Mouse (Mus musculus) adrenal gland, adult 2 months (tissue): ENCODE results near the gene Pdzd2. TPM values are rescaled to one million over a fixed set of nuclear protein-coding genes. Genes with fewer than 3 reads are reported as not detected.

Source experiments
- DNase-seq: peaks from one replicate; pipeline ENCODE4 v3.0.0; 2021
- polyA plus RNA-seq: library from polyadenylated mRNA; depleted of rRNA; stranded (reverse); fragments of >200 nt; gene quantifications from 2 replicates; pipeline ENCODE4 v1.2.3, GENCODE M21; 2012
- total RNA-seq, 2 experiments: library from RNA; stranded (reverse); gene quantifications; 2 replicates each; pipeline ENCODE4 v1.2.3; 2021

Gene Pdzd2
- total and polyA plus RNA-seq, 3 experiments = 7.0 to 21.4 (median 13.3) TPM

GRCm38 (mm10) chr15:12732613-12733012 is 7.1 kb downstream of the Pdzd2 start:
- peak; percentile 6 for DNase-seq

DNA sequence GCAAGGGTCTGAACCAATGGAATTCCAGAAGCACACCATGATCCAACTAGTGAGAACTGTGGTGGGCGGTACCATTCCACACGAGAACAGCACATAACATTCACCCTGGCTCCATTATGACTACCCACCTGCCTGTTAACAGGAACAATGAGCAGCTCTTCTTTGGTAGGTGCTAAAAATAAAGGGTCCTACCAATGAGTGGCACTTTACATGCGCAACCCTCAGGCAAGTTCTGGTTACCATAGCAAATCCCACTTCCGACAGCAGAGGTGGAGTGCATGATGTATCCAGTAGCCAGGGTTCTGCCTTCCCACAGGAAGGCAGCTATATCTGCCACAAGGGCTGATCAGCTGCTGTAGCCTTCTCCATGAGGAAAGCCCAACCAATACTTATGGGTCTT is 11.3 kb downstream of the Pdzd2 start:
- DNase-seq = no peak

- DNase-seq = no peak
These were observed 14.5 kb downstream of the Pdzd2 start for GRCm38 (mm10) chr15:12725256-12725655.

- no peak for DNase-seq
These were observed 17.8 kb downstream of the Pdzd2 start for GRCm38 (mm10) chr15:12721684-12722500.

- DNase-seq = no peak
These were observed 20.9 kb downstream of the Pdzd2 start for GRCm38 (mm10) chr15:12718819-12719218.

GRCm38 (mm10) chr15:12717410-12717809 is 22.3 kb downstream of the Pdzd2 start:
- no peak for DNase-seq

DNA sequence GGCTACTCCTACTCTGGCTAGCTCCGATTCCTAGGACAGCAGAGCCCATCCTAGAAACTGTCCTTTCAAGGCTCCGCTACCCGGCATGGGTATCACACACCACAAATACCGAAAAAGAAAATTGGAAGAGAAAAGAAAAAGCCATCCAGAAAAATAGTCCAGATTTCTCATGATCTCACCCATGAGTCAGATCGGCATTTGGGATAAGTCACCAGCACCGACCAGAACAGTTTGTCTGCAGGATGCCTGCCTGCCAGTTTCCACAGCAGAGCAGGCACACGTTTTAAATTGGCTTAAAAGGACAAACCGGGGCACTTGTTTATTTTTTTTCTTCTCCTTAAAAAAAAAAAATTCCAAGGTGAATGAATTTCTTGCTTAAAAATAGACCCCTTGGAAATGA is 22.8 kb downstream of the Pdzd2 start:
- peak; percentile 32 for DNase-seq

- DNase-seq = peak; percentile 16
These were observed 25.4 kb downstream of the Pdzd2 start for GRCm38 (mm10) chr15:12714322-12714721.

- DNase-seq = no peak
These were observed 26.5 kb downstream of the Pdzd2 start for GRCm38 (mm10) chr15:12713216-12713615.

- no peak for DNase-seq
These were observed 29.7 kb downstream of the Pdzd2 start for GRCm38 (mm10) chr15:12710036-12710435.

GRCm38 (mm10) chr15:12708297-12708696 is 31.4 kb downstream of the Pdzd2 start:
- no peak for DNase-seq

DNA sequence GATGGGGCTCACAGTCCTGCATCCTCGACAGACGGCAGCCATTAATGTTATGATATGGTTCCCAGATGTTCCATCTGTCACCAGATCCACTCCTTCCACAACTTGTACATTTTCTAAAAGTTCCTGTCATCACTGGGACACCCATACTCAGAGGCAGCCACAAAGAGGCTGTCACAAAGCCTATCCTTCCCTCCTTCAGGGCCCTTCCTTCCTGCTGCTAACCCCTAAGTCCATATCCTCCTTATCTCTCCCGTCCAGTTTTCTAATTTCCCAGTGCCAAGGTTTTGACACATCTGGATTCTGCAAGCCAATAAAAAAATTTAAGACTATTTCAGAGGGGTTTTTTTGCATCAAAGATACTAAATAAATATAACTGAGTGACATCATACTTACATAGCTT is 32.8 kb downstream of the Pdzd2 start:
- no peak for DNase-seq

GRCm38 (mm10) chr15:12700367-12700766 is 39.4 kb downstream of the Pdzd2 start:
- peak; percentile 76 for DNase-seq

DNA sequence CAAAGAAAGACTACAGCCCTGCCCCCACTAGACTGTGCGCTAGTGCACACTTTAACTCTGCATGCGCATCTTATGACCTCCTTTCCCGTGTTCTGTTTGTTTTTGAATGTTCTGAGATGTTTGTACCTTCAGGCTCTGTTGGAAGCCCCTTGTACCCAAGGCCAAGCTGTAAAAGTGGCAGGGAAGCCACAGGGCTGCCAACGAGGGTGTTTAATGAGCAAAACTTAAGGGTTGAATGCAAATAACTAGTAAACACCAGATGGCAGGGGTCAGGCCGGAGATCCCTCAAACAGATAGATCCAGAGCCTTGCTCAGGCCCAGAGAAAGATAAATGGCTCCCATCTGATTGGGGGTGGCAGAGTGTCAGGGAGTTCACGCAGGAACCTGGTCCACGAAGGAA is 42.0 kb downstream of the Pdzd2 start:
- DNase-seq = no peak

DNA sequence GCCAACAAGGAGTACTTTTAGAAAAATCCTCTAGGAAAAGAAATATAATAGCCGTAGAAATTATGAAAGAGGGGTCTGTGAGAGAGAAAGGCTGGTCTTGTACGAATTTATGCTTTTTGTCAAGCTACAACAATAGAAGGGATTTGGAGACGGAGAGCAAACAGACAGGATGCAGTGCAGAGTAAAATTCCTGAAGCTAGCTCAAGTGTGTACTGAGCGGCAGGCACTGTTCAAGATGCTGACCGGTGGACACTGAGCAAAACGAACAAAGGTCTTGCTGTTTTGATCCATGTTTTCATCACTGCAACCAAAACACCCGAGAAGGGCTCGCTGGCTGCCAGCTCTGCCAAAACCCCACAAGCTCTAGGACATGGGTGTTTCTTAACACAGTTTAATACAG is 42.8 kb downstream of the Pdzd2 start:
- no peak for DNase-seq

DNA sequence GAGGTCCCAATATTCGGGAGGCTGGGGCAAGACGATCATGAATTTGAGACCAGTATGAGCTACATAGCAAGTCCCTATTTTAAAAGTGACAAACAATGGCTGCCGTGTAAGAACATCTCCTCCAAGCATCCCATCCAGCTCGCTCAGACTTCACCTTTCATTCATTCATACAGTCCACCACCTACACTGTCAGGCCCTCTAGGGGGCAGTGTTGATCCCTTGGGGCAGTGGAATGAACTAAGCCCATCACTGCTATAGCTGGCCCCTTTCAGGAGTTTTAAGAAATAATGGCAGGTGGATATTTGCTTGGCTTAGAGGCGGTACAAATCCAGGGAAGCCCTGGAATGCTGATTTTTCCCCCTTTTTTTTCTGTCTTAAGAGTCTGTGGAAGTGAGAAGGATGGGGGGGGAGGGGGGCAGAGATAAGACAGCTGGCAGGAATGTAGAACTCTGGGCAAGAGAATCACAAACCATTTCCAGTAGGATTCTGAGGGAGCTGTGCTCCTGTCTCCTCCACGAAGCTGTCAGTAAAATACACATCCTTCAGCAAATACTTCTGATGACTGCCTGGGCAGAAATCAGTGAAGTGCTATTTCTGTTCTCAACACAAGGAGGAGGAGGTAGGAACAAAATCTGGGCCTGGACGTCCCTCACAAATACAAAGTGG is 49.9 kb downstream of the Pdzd2 start:
- peak; percentile 40 for DNase-seq

DNA sequence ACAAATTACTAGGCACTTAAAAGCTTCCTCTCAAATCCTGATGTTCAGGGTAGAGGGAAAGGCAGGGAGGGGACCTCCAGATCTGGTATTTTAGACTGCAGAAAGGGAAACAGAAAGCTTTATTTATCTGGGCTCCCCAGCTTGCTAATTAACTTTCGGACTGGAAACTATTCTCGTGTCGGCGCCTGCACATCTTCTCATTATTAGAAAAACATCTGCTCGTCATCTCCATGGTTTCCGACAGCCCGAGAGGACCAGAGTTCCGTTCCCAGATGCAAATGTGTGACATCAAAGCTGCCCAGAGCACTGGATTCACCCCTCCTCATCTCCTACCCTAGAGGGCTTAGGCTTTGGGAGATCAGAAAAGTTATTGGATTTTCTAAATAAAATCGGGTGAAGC is 57.2 kb downstream of the Pdzd2 start:
- DNase-seq = no peak

- DNase-seq = no peak
These were observed 57.8 kb downstream of the Pdzd2 start for GRCm38 (mm10) chr15:12681891-12682290.

DNA sequence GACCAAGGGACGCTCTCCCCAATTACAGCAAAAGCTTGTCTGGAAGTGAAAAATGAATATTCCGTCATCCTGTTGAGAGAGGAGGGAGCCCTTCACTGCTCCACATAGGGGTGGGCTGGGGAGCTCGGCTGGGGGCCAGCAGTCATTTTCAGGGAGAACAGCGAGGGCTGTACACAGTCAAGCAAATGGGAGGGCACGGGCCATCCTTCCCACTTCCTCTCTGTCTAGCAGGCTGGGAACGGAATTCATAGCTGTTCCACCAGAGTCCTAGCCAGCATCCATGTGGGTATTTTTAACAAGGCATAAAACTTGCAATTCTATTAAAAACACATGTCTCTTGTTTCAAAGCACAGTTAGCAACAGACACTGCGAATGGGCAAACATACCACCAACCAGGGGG is 59.0 kb downstream of the Pdzd2 start:
- DNase-seq = no peak

GRCm38 (mm10) chr15:12679996-12680395 is 59.7 kb downstream of the Pdzd2 start:
- DNase-seq = no peak

GRCm38 (mm10) chr15:12678540-12679112 is 61.1 kb downstream of the Pdzd2 start:
- DNase-seq = no peak

- DNase-seq = no peak
These were observed 64.4 kb downstream of the Pdzd2 start for GRCm38 (mm10) chr15:12675366-12675765.

DNA sequence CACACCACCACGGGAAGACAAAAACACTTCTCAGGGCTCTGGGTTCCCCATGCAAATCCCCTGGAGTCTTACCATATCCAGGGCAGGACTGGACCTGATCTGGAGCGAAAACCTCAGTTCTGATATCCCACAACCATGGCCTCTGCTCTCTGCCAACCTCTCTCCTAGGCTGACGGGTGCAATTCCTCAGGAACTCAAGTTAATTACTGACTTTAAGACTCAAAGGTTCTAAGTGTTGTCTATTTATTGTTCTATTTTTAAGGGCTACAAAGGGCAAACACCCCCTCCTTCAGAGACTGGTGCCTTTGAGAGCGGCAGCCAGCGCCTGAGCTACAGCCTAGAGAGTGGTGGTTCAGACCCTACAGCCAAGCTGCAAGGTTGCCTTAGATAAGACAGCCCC is 65.7 kb downstream of the Pdzd2 start:
- no peak for DNase-seq
